Mouse (Mus musculus): Measurements from ENCODE around the gene Ccdc189.

DNA sequence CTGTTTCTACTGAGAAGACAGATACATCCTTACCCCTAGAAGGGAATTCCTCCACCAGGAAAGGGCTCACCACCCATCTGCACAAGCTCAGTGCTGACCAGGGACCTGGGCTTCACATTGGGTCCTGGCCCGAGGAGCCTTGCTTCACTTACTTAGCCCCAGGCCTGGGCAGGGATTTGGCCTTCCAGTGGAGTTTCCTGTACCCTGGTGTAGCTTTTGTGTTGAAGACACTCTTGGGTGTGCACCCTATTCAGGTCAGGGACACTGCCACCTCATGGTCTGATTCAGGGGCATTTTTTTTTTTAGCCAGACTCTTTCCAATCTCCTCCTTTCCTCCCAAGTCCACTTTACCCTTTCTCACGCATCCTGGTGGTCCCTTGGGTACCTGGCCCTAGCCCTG is 14.5 kb upstream of the Ccdc189 start:
- no peak for TF ChIP-seq CTCF (IDR thresholded peaks at IDR 0.05; ENCODE audit: extremely low read depth, insufficient read depth, insufficient read length, insufficient replicate concordance)
- TF ChIP-seq POLR2A (IDR thresholded peaks at IDR 0.05; ENCODE audit: low read depth, low read length): no peak
